23 mouse cellular contexts compared by ENCODE assay signal in the genomic region with DNA sequence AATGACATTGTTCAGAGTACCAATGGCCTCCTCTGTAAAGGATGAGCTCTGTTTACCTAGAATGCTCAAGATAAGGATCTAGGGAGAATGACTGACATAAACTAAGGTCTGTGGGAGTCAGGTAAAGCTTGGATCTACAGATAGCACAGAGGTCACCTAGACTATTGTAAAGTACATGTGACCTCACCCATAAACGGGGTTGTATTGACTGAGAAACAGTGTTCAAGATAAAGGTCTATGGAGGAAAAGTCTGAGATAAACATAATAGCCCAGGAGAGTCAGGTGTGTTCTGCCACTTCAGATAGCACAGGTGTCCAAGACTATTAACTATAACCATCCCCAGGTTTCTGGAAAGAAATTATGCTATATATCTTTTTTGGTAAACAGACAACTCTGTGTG. TPM values are rescaled to one million over a fixed set of nuclear protein-coding genes. Genes with fewer than 3 reads are reported as not detected.
"Had no signal": no experiment of that assay in that cellular context is flagged by ENCODE, and none has a peak within 500 bp of the region (broad histone marks: within the 10 kb centered on the region; RNA-seq: fewer than 3 reads in every experiment).

No protein-coding gene starts in this region.

- H3K27ac ChIP-seq: lung, embryonic 15.5 days; macrophage; midbrain, embryonic 12.5 days; midbrain, embryonic 15.5 days; neural tube, embryonic 12.5 days; stomach, embryonic 15.5 days; stomach, postnatal 0 days had no signal

- H3K36me3 ChIP-seq: lung, embryonic 15.5 days; midbrain, embryonic 12.5 days; midbrain, embryonic 15.5 days; neural tube, embryonic 12.5 days; stomach, embryonic 15.5 days had no signal

- H3K9me3 ChIP-seq: lung, embryonic 15.5 days; megakaryocyte, embryonic 14.5 days; midbrain, embryonic 12.5 days; midbrain, embryonic 15.5 days; neural tube, embryonic 12.5 days; stomach, embryonic 15.5 days had no signal

- ATAC-seq: liver, postnatal 0 days; lung, postnatal 0 days; midbrain, embryonic 15.5 days had no signal

- H3K4me2 ChIP-seq: lung, embryonic 15.5 days; midbrain, embryonic 12.5 days; midbrain, embryonic 15.5 days; neural tube, embryonic 12.5 days; stomach, embryonic 15.5 days had no signal

- DNase-seq: liver, postnatal 0 days; lung, adult 2 months; lung, postnatal 14 days; lung, postnatal 36 days; right cerebral cortex, postnatal 14 days; thymus, adult 2 months; thymus, postnatal 25 days; thymus, postnatal 4 days had no signal

- H3K9ac ChIP-seq: liver, postnatal 0 days; lung, embryonic 15.5 days; midbrain, embryonic 12.5 days; midbrain, embryonic 15.5 days; neural tube, embryonic 12.5 days; stomach, embryonic 15.5 days had no signal

- H3K4me3 ChIP-seq: lung, embryonic 15.5 days; megakaryocyte, embryonic 14.5 days; midbrain, embryonic 12.5 days; midbrain, embryonic 15.5 days; neural tube, embryonic 12.5 days; stomach, embryonic 15.5 days had no signal

- H3K27me3 ChIP-seq: lung, embryonic 15.5 days; megakaryocyte, embryonic 14.5 days; midbrain, embryonic 12.5 days; midbrain, embryonic 15.5 days; neural tube, embryonic 12.5 days; stomach, embryonic 15.5 days had no signal

- H3K4me1 ChIP-seq: lung, embryonic 15.5 days; midbrain, embryonic 12.5 days; midbrain, embryonic 15.5 days; neural tube, embryonic 12.5 days; stomach, embryonic 15.5 days had no signal

RNA-seq across cellular contexts. Expression of gene 1700057G04Rik, which starts 29.8 kb away (rescaled TPM):
- total RNA-seq: megakaryocyte progenitor cell, adult 5-6 weeks; midbrain, postnatal 0 days; neutrophil, adult 5-6 weeks had no signal
- polyA plus RNA-seq: liver, postnatal 0 days; lung, adult 2 months; lung, embryonic 15.5 days; lung, postnatal 0 days; macrophage; midbrain, embryonic 12.5 days; midbrain, embryonic 15.5 days; midbrain, postnatal 0 days; neural tube, embryonic 12.5 days; neural tube, embryonic 14.5 days; spleen, adult 2 months; stomach, embryonic 15.5 days; stomach, postnatal 0 days; thymus, adult 2 months; urinary bladder, adult 2 months had no signal
